Comparison of ENCODE assay signal across 8 mouse cellular contexts in genomic region chr2:170356667-170357374, GRCm38 (mm10).
DNase-seq lines count a peak whose midpoint lies in the region; ATAC-seq and TF ChIP-seq lines count a peak whose summit lies in the region.

No protein-coding gene starts in this region.

- no peaks in the 10 kb centered on the region for H3K79me2 ChIP-seq in heart, adult 2 months (replicated peaks; ENCODE audit: control insufficient read depth, insufficient read depth, low read length)

- no peak for DNase-seq in heart, adult 2 months
- DNase-seq in heart, postnatal 14 days, result no peak
- no peak for DNase-seq in testis, postnatal 10 days (ENCODE audit: low spot score)
- DNase-seq in lung, postnatal 0 days (ENCODE audit: low spot score), result peak; percentile 13
- peak; percentile 70 for DNase-seq in thymus, postnatal 4 days
- no peak for DNase-seq in adrenal gland, postnatal 10 days
- no peak for DNase-seq in right cerebral cortex, postnatal 4 days

- intact Hi-C loops in heart, adult 2 months (cut with DNase I), result no loop called here
- intact Hi-C loops in heart, postnatal 14 days (cut with DNase I), result no loop called here

- TF ChIP-seq CTCF in heart, adult 2 months (IDR thresholded peaks at IDR 0.05), result peak; percentile 58
- TF ChIP-seq CTCF in testis, adult 2 months (IDR thresholded peaks at IDR 0.05; ENCODE audit: control insufficient read depth, insufficient read depth, insufficient replicate concordance, low read depth, low read length), result peak; percentile 23; the same call in 1 of the 2 replicates
- peak; percentile 51 for TF ChIP-seq CTCF in lung, postnatal 0 days (IDR thresholded peaks at IDR 0.05)

- H3K36me3 ChIP-seq in heart, adult 2 months (ENCODE audit: control insufficient read depth, insufficient read depth, low read length), result no peaks in the 10 kb centered on the region
- H3K36me3 ChIP-seq in testis, adult 2 months (ENCODE audit: control insufficient read depth, insufficient read depth, low read length), result no peaks in the 10 kb centered on the region
- no peaks in the 10 kb centered on the region for H3K36me3 ChIP-seq in lung, postnatal 0 days (ENCODE audit: insufficient read depth, low read length)

- no peak for ATAC-seq in lung, postnatal 0 days

- no peak overlapping the region for H3K27ac ChIP-seq in heart, adult 2 months
- no peak overlapping the region for H3K27ac ChIP-seq in testis, adult 2 months (ENCODE audit: control insufficient read depth, insufficient read depth, low read depth, low read length)
- H3K27ac ChIP-seq in lung, postnatal 0 days (ENCODE audit: low read length), result no peak overlapping the region

- no peak overlapping the region for H3K4me3 ChIP-seq in heart, adult 2 months
- H3K4me3 ChIP-seq in testis, adult 2 months (ENCODE audit: control insufficient read depth, low read depth, low read length), result peak overlapping the region; percentile 67
- no peak overlapping the region for H3K4me3 ChIP-seq in lung, postnatal 0 days (ENCODE audit: low read depth, low read length)

- peaks cover 2% of the 10 kb centered on the region; the same call in 1 of the 2 replicates for H3K4me1 ChIP-seq in heart, adult 2 months (ENCODE audit: control insufficient read depth, insufficient read depth, low read length)
- H3K4me1 ChIP-seq in testis, adult 2 months (ENCODE audit: control insufficient read depth, insufficient read depth, low read length), result peaks cover 20% of the 10 kb centered on the region
- no peaks in the 10 kb centered on the region for H3K4me1 ChIP-seq in lung, postnatal 0 days (ENCODE audit: insufficient read depth, low read depth, low read length)

- H3K27me3 ChIP-seq in heart, adult 2 months (ENCODE audit: control insufficient read depth, insufficient read depth, low read length), result no peaks in the 10 kb centered on the region
- no peaks in the 10 kb centered on the region for H3K27me3 ChIP-seq in testis, adult 2 months (ENCODE audit: control insufficient read depth, insufficient read depth, low read length)
- no peaks in the 10 kb centered on the region for H3K27me3 ChIP-seq in lung, postnatal 0 days (replicated peaks; ENCODE audit: insufficient read depth, low read length)

- no peaks in the 10 kb centered on the region for H3K9me3 ChIP-seq in lung, postnatal 0 days (ENCODE audit: low read length)

- H3K9ac ChIP-seq in heart, adult 2 months (ENCODE audit: low read depth, low read length), result no peak overlapping the region
- no peak overlapping the region for H3K9ac ChIP-seq in lung, postnatal 0 days (replicated peaks; ENCODE audit: low read depth)

- TF ChIP-seq POLR2A in heart, adult 2 months (IDR thresholded peaks at IDR 0.05; ENCODE audit: insufficient read depth, low read depth, low read length), result no peak
- TF ChIP-seq POLR2A in testis, adult 2 months (IDR thresholded peaks at IDR 0.05; ENCODE audit: control insufficient read depth, low read depth, low read length), result peak; percentile 29; the same call in 1 of the 2 replicates

- WGBS in heart, adult 2 months, result 47% methylated on average over 16 of the region's 16 CpGs
- 57% methylated on average over 16 of the region's 16 CpGs for WGBS in lung, postnatal 0 days

- H3K4me2 ChIP-seq in lung, postnatal 0 days (replicated peaks; ENCODE audit: low read depth, low read length), result no peak overlapping the region

- no peak for TF ChIP-seq EP300 in heart, adult 2 months (IDR thresholded peaks at IDR 0.05; ENCODE audit: insufficient read depth, low read depth, low read length)
- TF ChIP-seq EP300 in lung, postnatal 0 days (IDR thresholded peaks at IDR 0.05), result no peak

Comparison
In these comparisons a context has a peak if more than half of its experiments do, and no peak if none do; other contexts are left out.
1. DNase-seq: peak in lung, postnatal 0 days (single experiment) and thymus, postnatal 4 days (single experiment); none in heart, adult 2 months (0 of 2), heart, postnatal 14 days (0 of 2), testis, postnatal 10 days (single experiment), adrenal gland, postnatal 10 days (single experiment) and right cerebral cortex, postnatal 4 days (single experiment).
2. Peak in every context shown above with its lines, with median percentiles within 50 percentile points of each other: CTCF ChIP-seq.